Mouse (Mus musculus) naive thymus-derived CD4-positive, alpha-beta T cell, adult 5 months (primary cell): ENCODE results near the gene Hdac4. TPM values are rescaled to one million over a fixed set of nuclear protein-coding genes. Genes with fewer than 3 reads are reported as not detected.

ENCODE experiments used
- polyA plus RNA-seq: library from polyadenylated mRNA; unstranded; fragments of 100-300 nt; shearing (Covaris generic); gene quantifications from one replicate; pipeline ENCODE4 v1.2.1, GENCODE M21; 2017

Gene Hdac4
- 56.0 TPM for polyA plus RNA-seq

DNA sequence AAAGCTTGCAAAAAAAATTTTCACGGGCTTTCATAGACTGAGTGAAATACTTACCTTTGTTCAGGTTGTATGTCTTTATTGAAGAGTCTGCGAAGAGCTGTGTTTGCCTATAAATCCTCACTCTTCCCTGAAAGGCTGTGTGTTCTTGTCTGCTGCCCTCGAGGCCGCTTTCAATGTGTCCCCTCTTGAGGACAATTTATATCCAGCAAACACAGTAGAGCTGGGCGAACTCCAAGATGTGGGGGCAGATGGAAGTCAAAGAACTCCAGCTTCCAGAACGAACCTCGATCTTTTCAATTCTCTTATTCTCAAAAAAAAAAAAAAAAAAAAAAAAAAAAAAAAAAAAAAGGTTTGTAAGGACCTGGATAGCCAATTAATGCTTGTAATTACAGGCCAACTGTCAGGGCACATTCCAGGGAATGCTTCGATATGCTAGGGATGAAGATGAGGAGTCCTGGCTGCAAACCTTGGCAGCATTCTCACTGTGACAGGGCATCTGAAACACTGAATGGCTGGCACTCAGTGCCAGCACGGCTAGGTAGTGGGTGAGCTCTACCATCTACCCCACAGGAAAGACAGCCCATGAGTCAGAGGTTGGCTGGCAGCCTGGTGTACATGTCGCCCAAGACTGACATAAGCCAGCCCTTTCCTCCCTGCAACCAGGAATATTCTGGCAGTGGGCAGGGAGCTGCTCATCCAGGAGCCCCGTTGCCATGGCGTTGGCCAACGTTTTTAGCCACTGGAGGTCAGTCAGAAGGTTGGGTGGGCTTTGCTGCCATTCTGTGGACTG is at the start of gene Hdac4:
Hdac4 (minus strand) TSS at position 340 of the 790 bp plus-strand sequence.

